Mouse (Mus musculus): ENCODE results near the gene Txndc12. TPM values are rescaled to one million over a fixed set of nuclear protein-coding genes. Genes with fewer than 3 reads are reported as not detected.

Txndc12 gene
- polyA plus RNA-seq, 1 experiment from 2014 or later: 111 TPM

- H3K4me2 ChIP-seq (replicated peaks; ENCODE audit: low read depth, low read length): no peak overlapping the region
- peaks cover 6% of the 10 kb centered on the region; the same call in 1 of the 2 replicates for H3K36me3 ChIP-seq (ENCODE audit: control insufficient read depth, insufficient read depth, low read length)
- 73% methylated on average over 6 of the region's 6 CpGs for WGBS
- H3K27ac ChIP-seq (ENCODE audit: low read length): no peak overlapping the region
- no peaks in the 10 kb centered on the region for H3K27me3 ChIP-seq (ENCODE audit: control insufficient read depth, insufficient read depth, low read length)
- ATAC-seq (ENCODE audit: insufficient number of reproducible peaks, insufficient read depth, low FRiP score, low read depth): no peak
- H3K4me1 ChIP-seq (ENCODE audit: control insufficient read depth, insufficient read depth, low read length): no peaks in the 10 kb centered on the region
- H3K4me3 ChIP-seq (ENCODE audit: low read depth, low read length): no peak overlapping the region
- H3K9ac ChIP-seq (replicated peaks; ENCODE audit: low read depth, low read length): no peak overlapping the region
- H3K9me3 ChIP-seq (ENCODE audit: control insufficient read depth, low read depth, low read length): no peaks in the 10 kb centered on the region
Observed at GRCm38 (mm10) chr4:108811550-108811949, 22.9 kb upstream of the Txndc12 start.

- WGBS: 91% methylated on average over 3 of the region's 3 CpGs
- no peak overlapping the region for H3K27ac ChIP-seq (ENCODE audit: low read length)
- peaks cover 51% of the 10 kb centered on the region for H3K36me3 ChIP-seq (ENCODE audit: control insufficient read depth, insufficient read depth, low read length)
- H3K27me3 ChIP-seq (ENCODE audit: control insufficient read depth, insufficient read depth, low read length): no peaks in the 10 kb centered on the region
- H3K9ac ChIP-seq (replicated peaks; ENCODE audit: low read depth, low read length): no peak overlapping the region
- no peak overlapping the region for H3K4me3 ChIP-seq (ENCODE audit: low read depth, low read length)
- no peaks in the 10 kb centered on the region for H3K4me1 ChIP-seq (ENCODE audit: control insufficient read depth, insufficient read depth, low read length)
- H3K4me2 ChIP-seq (replicated peaks; ENCODE audit: low read depth, low read length): no peak overlapping the region
- no peak for ATAC-seq (ENCODE audit: insufficient number of reproducible peaks, insufficient read depth, low FRiP score, low read depth)
- H3K9me3 ChIP-seq (ENCODE audit: control insufficient read depth, low read depth, low read length): no peaks in the 10 kb centered on the region
Observed at GRCm38 (mm10) chr4:108825677-108826076, 8.7 kb upstream of the Txndc12 start.

GRCm38 (mm10) chr4:108826096-108826495 is 8.3 kb upstream of the Txndc12 start:
- Histone ChIP-seq H3K4me1 (ENCODE audit: control insufficient read depth, insufficient read depth, low read length) (no peaks in the 10 kb centered on the region), H3K36me3 (ENCODE audit: control insufficient read depth, insufficient read depth, low read length) (peaks cover 50% of the 10 kb centered on the region), H3K9me3 (ENCODE audit: control insufficient read depth, low read depth, low read length) (no peaks in the 10 kb centered on the region), H3K27me3 (ENCODE audit: control insufficient read depth, insufficient read depth, low read length) (no peaks in the 10 kb centered on the region), H3K27ac (ENCODE audit: low read length) (no peak overlapping the region), H3K4me2 (replicated peaks; ENCODE audit: low read depth, low read length) (no peak overlapping the region), H3K9ac (replicated peaks; ENCODE audit: low read depth, low read length) (no peak overlapping the region), H3K4me3 (ENCODE audit: low read depth, low read length) (no peak overlapping the region)
- ATAC-seq (ENCODE audit: insufficient number of reproducible peaks, insufficient read depth, low FRiP score, low read depth): no peak
- 91% methylated on average over 1 of the region's 1 CpGs for WGBS

GRCm38 (mm10) chr4:108826643-108827042 is 7.8 kb upstream of the Txndc12 start:
- Histone ChIP-seq H3K9me3 (ENCODE audit: control insufficient read depth, low read depth, low read length) (no peaks in the 10 kb centered on the region), H3K27ac (ENCODE audit: low read length) (no peak overlapping the region), H3K4me3 (ENCODE audit: low read depth, low read length) (no peak overlapping the region), H3K4me1 (ENCODE audit: control insufficient read depth, insufficient read depth, low read length) (peaks cover 2% of the 10 kb centered on the region; the same call in 1 of the 2 replicates), H3K27me3 (ENCODE audit: control insufficient read depth, insufficient read depth, low read length) (no peaks in the 10 kb centered on the region), H3K9ac (replicated peaks; ENCODE audit: low read depth, low read length) (no peak overlapping the region), H3K4me2 (replicated peaks; ENCODE audit: low read depth, low read length) (no peak overlapping the region), H3K36me3 (ENCODE audit: control insufficient read depth, insufficient read depth, low read length) (peaks cover 50% of the 10 kb centered on the region)
- ATAC-seq (ENCODE audit: insufficient number of reproducible peaks, insufficient read depth, low FRiP score, low read depth): no peak
- WGBS: 85% methylated on average over 2 of the region's 2 CpGs

- no peak for ATAC-seq (ENCODE audit: insufficient number of reproducible peaks, insufficient read depth, low FRiP score, low read depth)
- Histone ChIP-seq H3K4me3 (ENCODE audit: low read depth, low read length) (no peak overlapping the region), H3K36me3 (ENCODE audit: control insufficient read depth, insufficient read depth, low read length) (peaks cover 21% of the 10 kb centered on the region), H3K4me2 (replicated peaks; ENCODE audit: low read depth, low read length) (no peak overlapping the region), H3K27ac (ENCODE audit: low read length) (no peak overlapping the region), H3K4me1 (ENCODE audit: control insufficient read depth, insufficient read depth, low read length) (peaks cover 8% of the 10 kb centered on the region; the same call in 1 of the 2 replicates), H3K9me3 (ENCODE audit: control insufficient read depth, low read depth, low read length) (no peaks in the 10 kb centered on the region), H3K27me3 (ENCODE audit: control insufficient read depth, insufficient read depth, low read length) (no peaks in the 10 kb centered on the region), H3K9ac (replicated peaks; ENCODE audit: low read depth, low read length) (no peak overlapping the region)
- WGBS: 81% methylated on average over 1 of the region's 1 CpGs
Observed at GRCm38 (mm10) chr4:108830698-108831097, 3.7 kb upstream of the Txndc12 start.

- H3K27me3 ChIP-seq (ENCODE audit: control insufficient read depth, insufficient read depth, low read length): no peaks in the 10 kb centered on the region
- ATAC-seq (ENCODE audit: insufficient number of reproducible peaks, insufficient read depth, low FRiP score, low read depth): peak; percentile 92
- H3K4me1 ChIP-seq (ENCODE audit: control insufficient read depth, insufficient read depth, low read length): peaks cover 11% of the 10 kb centered on the region; the same call in 1 of the 2 replicates
- H3K9ac ChIP-seq (replicated peaks; ENCODE audit: low read depth, low read length): peak within 1 kb of the TSS; percentile 95
- H3K9me3 ChIP-seq (ENCODE audit: control insufficient read depth, low read depth, low read length): no peaks in the 10 kb centered on the region
- WGBS: under 1% methylated on average over 59 of the region's 73 CpGs
- peak within 1 kb of the TSS; percentile 97 for H3K4me3 ChIP-seq (ENCODE audit: low read depth, low read length)
- peak within 1 kb of the TSS; percentile 56 for H3K4me2 ChIP-seq (replicated peaks; ENCODE audit: low read depth, low read length)
- H3K36me3 ChIP-seq (ENCODE audit: control insufficient read depth, insufficient read depth, low read length): peaks cover 8% of the 10 kb centered on the region; the same call in 1 of the 2 replicates
- H3K27ac ChIP-seq (ENCODE audit: low read length): peak within 1 kb of the TSS; percentile 93
Observed at GRCm38 (mm10) chr4:108832916-108833827, 1.2 kb upstream of the Txndc12 start, which contains the start of gene Btf3l4. Gene Btf3l4, minus strand, starts transcription at chr4:108833614.

GRCm38 (mm10) chr4:108833828-108834114 is 630 bp upstream of the Txndc12 start:
- H3K27ac ChIP-seq (ENCODE audit: low read length): peak overlapping the region; percentile 91
- 0% methylated on average over 6 of the region's 6 CpGs for WGBS
- H3K4me3 ChIP-seq (ENCODE audit: low read depth, low read length): peak overlapping the region; percentile 97
- peak overlapping the region; percentile 50 for H3K4me2 ChIP-seq (replicated peaks; ENCODE audit: low read depth, low read length)
- peaks cover 13% of the 10 kb centered on the region; the same call in 1 of the 2 replicates for H3K4me1 ChIP-seq (ENCODE audit: control insufficient read depth, insufficient read depth, low read length)
- peak overlapping the region; percentile 95 for H3K9ac ChIP-seq (replicated peaks; ENCODE audit: low read depth, low read length)
- peaks cover 7% of the 10 kb centered on the region; the same call in 1 of the 2 replicates for H3K36me3 ChIP-seq (ENCODE audit: control insufficient read depth, insufficient read depth, low read length)
- ATAC-seq (ENCODE audit: insufficient number of reproducible peaks, insufficient read depth, low FRiP score, low read depth): no peak
- H3K27me3 ChIP-seq (ENCODE audit: control insufficient read depth, insufficient read depth, low read length): no peaks in the 10 kb centered on the region
- H3K9me3 ChIP-seq (ENCODE audit: control insufficient read depth, low read depth, low read length): no peaks in the 10 kb centered on the region

GRCm38 (mm10) chr4:108834971-108835311 is 540 bp downstream of the Txndc12 start:
- Histone ChIP-seq H3K27ac (ENCODE audit: low read length) (peak overlapping the region; percentile 91), H3K27me3 (ENCODE audit: control insufficient read depth, insufficient read depth, low read length) (no peaks in the 10 kb centered on the region), H3K4me2 (replicated peaks; ENCODE audit: low read depth, low read length) (peak overlapping the region; percentile 60), H3K9ac (replicated peaks; ENCODE audit: low read depth, low read length) (peak overlapping the region; percentile 44), H3K4me1 (ENCODE audit: control insufficient read depth, insufficient read depth, low read length) (peaks cover 13% of the 10 kb centered on the region; the same call in 1 of the 2 replicates), H3K4me3 (ENCODE audit: low read depth, low read length) (peak overlapping the region; percentile 97), H3K9me3 (ENCODE audit: control insufficient read depth, low read depth, low read length) (no peaks in the 10 kb centered on the region), H3K36me3 (ENCODE audit: control insufficient read depth, insufficient read depth, low read length) (peaks cover 2% of the 10 kb centered on the region; the same call in 1 of the 2 replicates)
- ATAC-seq (ENCODE audit: insufficient number of reproducible peaks, insufficient read depth, low FRiP score, low read depth): no peak
- 1% methylated on average over 15 of the region's 15 CpGs for WGBS
